Mouse (Mus musculus) liver, postnatal 0 days (tissue): ENCODE measurements around the gene Optc.

Experiments
- CTCF ChIP-seq: sonication (generic); IDR thresholded peaks from 2 replicates; pipeline ENCODE4 v1.5.1; 2016; ENCODE audit warnings: antibody characterized with exemption, low read depth
- EP300 ChIP-seq: IDR thresholded peaks from 2 replicates; pipeline ENCODE4 v1.6.1; 2016; ENCODE audit warnings: antibody characterized with exemption, low read depth, mild to moderate bottlenecking

- TF ChIP-seq CTCF (no peak), EP300 (no peak)
These were observed 22.0 kb downstream of the Optc start for GRCm38 (mm10) chr1:133885811-133886210.
